Mouse (Mus musculus): ENCODE measurements around the gene Rmi2.

The Rmi2 gene

DNA sequence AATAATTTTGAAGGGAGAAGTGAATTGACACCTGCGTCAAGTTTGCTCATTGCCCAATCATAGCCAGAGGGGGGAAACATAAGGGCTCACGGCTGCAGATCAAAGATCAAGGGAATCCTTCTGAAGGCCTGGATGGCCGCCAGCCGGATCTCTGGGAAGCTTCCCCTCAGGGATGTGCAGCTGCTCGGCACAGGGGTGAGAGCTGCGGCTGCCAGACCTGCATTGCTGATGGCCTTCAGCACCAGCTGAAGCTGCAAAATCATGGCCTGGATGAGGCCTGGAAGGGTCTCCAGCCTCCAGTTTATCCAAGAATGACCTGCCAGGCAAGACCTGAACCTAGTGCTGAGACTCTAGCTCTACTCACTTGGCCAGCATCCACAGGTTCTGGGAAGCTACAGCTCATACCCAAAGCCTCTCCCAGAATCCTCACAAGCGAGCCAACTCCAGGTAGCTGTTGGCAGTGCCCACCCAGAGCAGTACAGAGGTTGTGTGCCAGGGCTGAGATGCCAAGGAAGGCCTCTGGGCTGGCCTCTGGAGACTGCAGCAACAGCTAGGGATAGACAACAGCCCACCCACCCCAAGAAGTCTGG, 90.8 kb downstream of the Rmi2 start:
- DNase-seq (ENCODE audit: low spot score): no peak

DNA sequence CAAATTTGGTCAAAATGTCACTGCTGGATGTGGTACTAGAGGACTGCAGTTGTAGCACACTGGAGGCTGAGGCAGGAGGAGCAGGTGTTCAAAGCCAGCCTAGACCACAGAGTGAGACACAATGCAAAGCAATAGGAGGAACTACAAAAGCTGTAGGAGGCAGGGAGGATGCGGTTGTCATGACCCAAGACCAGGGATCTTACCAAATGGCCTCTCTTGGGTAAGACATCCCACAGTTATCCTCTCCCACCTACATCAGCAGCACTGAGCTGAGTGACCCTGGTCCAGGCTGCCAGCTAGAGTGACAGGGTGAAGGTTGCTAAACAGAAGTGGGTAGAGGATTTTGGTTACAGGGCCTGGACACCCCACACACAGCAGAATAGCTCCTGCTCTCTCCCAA, 92.2 kb downstream of the Rmi2 start:
- DNase-seq (ENCODE audit: low spot score): no peak

DNA sequence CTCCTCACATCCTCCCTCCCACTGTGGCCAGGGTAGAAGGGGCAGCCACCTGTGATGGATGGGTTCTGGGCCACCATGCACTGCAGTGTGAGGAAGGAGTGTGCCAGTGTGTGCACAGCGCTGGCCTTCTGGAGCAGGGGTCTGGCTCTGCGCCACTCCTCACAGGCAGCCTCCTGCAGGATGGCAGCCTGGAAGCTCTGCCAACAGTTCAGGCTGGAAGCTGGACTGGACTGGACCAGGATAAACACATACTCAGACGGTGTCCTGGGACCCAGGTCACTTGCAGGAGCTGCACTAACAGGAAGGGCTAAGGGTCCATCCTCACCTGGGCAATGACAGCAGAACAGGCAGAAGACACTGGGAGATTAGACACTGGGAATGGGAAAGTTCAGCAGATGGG, 98.5 kb downstream of the Rmi2 start:
- DNase-seq (ENCODE audit: low spot score): no peak

DNA sequence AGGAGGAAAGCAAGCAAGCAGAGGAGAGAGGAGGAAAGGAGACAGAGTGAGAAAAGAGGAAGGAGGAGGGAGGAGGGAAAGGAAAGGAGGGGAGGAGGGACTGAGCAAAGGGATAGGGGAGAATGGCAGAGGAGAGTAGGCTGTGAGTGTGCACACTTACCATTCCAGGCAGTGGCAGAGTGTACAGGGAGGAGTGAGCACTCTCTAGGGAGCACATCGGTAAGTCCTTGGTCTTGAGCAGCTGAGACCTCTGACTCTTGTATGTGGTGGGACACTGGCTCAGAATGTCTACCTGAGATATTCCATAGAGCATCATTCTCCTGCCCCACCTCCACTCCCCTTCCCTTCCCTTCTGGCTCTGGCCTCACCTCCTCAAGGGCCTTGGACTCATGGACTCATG, 99.2 kb downstream of the Rmi2 start:
- DNase-seq (ENCODE audit: low spot score): no peak

DNA sequence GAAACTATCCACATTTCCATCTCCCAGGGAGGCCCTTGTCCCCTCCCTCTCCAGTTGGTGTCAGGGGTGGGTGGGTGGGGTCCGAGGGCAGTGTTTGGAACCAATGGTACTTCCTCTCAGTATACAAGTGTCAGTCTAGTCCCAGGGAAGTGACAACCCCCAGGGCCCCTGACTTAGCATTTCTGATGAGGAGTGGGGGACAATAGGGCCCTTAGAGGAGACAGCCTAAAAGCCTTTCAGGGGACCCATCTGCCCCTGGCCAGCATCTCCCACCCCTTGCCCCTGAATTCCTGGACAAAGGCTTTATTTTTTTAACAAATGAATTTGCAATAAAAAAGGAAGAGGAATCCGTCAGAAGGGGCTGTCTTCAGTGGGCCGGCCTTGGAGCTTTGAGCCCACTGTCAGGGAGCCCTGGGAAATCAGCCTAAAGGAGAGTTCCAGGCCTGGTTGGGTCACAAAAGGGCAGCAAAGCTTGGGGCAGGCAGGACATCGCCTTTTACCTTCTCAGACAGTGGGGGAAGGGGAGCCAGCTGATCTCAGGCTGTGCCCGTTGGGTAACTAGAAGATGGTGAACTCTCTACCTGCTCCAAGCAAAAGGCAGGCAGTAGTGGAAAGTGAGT, 102.0 kb downstream of the Rmi2 start:
- no peak for DNase-seq (ENCODE audit: low spot score)

DNA sequence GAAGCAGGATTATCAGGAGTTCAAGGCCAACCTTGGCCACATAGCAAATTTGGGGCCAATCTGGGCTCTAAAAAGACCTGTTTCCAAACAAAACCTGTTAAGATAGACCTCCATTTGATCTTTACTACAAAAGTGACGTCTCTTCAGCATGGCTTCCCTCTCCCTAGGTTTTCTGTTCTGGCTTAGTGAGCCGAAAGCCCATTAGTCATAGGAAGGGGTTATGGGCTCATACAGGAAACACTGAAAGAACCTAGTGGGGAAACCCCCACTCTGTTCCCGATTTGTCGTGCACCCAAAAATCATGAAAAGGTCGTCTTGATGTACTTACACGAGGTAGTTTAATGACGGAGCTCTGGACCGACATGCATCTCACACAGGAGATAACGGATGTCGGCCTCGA, 102.6 kb downstream of the Rmi2 start:
- no peak for DNase-seq (ENCODE audit: low spot score)

DNA sequence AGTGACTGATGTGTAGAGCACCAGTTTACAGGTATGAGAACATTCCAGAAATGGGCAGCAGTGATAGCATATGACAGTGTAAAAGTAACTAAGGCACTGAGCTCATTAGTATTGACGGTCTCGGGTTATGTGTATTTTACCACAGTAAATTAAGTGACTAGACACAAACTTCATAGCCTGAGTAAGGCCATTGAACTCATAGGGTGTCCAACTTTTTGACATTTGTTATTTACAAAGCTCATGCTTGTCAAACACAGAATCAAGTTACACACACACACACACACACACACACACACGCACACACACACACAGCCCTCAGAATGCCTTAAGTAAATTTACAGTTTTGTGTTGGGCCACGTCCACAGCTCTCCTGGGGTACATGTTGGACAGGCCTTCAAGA, 105.1 kb downstream of the Rmi2 start:
- DNase-seq (ENCODE audit: low spot score): no peak

DNA sequence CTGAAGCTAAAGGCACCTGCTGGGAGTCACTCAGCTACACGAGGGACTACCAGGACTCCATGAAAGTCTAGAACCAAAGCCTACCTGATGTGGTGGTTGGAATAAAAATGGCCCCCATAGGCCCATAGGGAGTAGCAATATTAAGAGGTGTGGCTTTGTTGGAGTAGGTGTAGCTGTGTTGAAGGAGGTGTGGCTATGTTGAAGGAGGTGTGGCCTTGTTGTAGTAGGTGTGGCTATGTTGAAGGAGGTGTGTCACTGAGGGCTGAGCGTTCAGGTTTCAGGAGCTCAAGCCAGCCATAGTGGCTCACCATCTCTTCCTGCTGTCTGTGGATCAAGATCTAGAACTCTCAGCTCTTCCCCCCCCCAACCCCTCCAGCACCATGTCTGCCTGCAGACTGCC, 105.8 kb downstream of the Rmi2 start:
- no peak for DNase-seq (ENCODE audit: low spot score)

Measured in lung, postnatal 25 days (tissue).